Mouse (Mus musculus): ENCODE measurements around the gene Tbx6. TPM values are rescaled to one million over a fixed set of nuclear protein-coding genes. Genes with fewer than 3 reads are reported as not detected.
A peak's percentile ranks its signal among the peaks of the same experiment; 100 is the strongest.

The Tbx6 gene
- polyA plus RNA-seq, 1 experiment: 1.7 TPM

GRCm38 (mm10) chr7:126809723-126810369, 28.6 kb downstream of the Tbx6 start:
- peaks cover 5% of the 10 kb centered on the region for H3K4me1 ChIP-seq (ENCODE audit: control insufficient read depth, insufficient read depth, low read length)
- TF ChIP-seq CTCF (IDR thresholded peaks at IDR 0.05; ENCODE audit: low read depth, low read length) (no peak), EP300 (IDR thresholded peaks at IDR 0.05; ENCODE audit: insufficient read depth, low read depth, low read length) (no peak), POLR2A (IDR thresholded peaks at IDR 0.05; ENCODE audit: insufficient read depth, low read length) (no peak)
- no peaks in the 10 kb centered on the region for H3K27me3 ChIP-seq (ENCODE audit: control insufficient read depth, insufficient read depth, low read length, poor library complexity, severe bottlenecking)
- H3K27ac ChIP-seq (ENCODE audit: insufficient read depth, low read length): no peak overlapping the region; the same call in 1 of the 2 replicates
- no peaks in the 10 kb centered on the region for H3K36me3 ChIP-seq (ENCODE audit: control insufficient read depth, insufficient read depth, low read length, poor library complexity, severe bottlenecking)
- no peaks in the 10 kb centered on the region for H3K9me3 ChIP-seq (replicated peaks; ENCODE audit: control insufficient read depth, insufficient read depth, low read length, poor library complexity, severe bottlenecking)
- H3K4me3 ChIP-seq (ENCODE audit: low read depth, low read length): no peak overlapping the region
- peak overlapping the region; percentile 71 for H3K9ac ChIP-seq (ENCODE audit: low read depth, poor library complexity, severe bottlenecking)

GRCm38 (mm10) chr7:126815726-126816222, 34.5 kb downstream of the Tbx6 start:
- Histone ChIP-seq H3K4me1 (ENCODE audit: control insufficient read depth, insufficient read depth, low read length) (peaks cover 7% of the 10 kb centered on the region), H3K27me3 (ENCODE audit: control insufficient read depth, insufficient read depth, low read length, poor library complexity, severe bottlenecking) (no peaks in the 10 kb centered on the region), H3K4me3 (ENCODE audit: low read depth, low read length) (no peak overlapping the region), H3K9me3 (replicated peaks; ENCODE audit: control insufficient read depth, insufficient read depth, low read length, poor library complexity, severe bottlenecking) (no peaks in the 10 kb centered on the region), H3K27ac (ENCODE audit: insufficient read depth, low read length) (no peak overlapping the region), H3K36me3 (ENCODE audit: control insufficient read depth, insufficient read depth, low read length, poor library complexity, severe bottlenecking) (no peaks in the 10 kb centered on the region), H3K9ac (ENCODE audit: low read depth, poor library complexity, severe bottlenecking) (no peak overlapping the region)
- TF ChIP-seq EP300 (IDR thresholded peaks at IDR 0.05; ENCODE audit: insufficient read depth, low read depth, low read length) (no peak), POLR2A (IDR thresholded peaks at IDR 0.05; ENCODE audit: insufficient read depth, low read length) (no peak), CTCF (IDR thresholded peaks at IDR 0.05; ENCODE audit: low read depth, low read length) (no peak)

GRCm38 (mm10) chr7:126816494-126816893, 35.2 kb downstream of the Tbx6 start:
- Histone ChIP-seq H3K27me3 (ENCODE audit: control insufficient read depth, insufficient read depth, low read length, poor library complexity, severe bottlenecking) (no peaks in the 10 kb centered on the region), H3K27ac (ENCODE audit: insufficient read depth, low read length) (no peak overlapping the region), H3K4me3 (ENCODE audit: low read depth, low read length) (no peak overlapping the region), H3K4me1 (ENCODE audit: control insufficient read depth, insufficient read depth, low read length) (peaks cover 7% of the 10 kb centered on the region), H3K36me3 (ENCODE audit: control insufficient read depth, insufficient read depth, low read length, poor library complexity, severe bottlenecking) (no peaks in the 10 kb centered on the region), H3K9me3 (replicated peaks; ENCODE audit: control insufficient read depth, insufficient read depth, low read length, poor library complexity, severe bottlenecking) (no peaks in the 10 kb centered on the region), H3K9ac (ENCODE audit: low read depth, poor library complexity, severe bottlenecking) (no peak overlapping the region)
- no peak for TF ChIP-seq POLR2A (IDR thresholded peaks at IDR 0.05; ENCODE audit: insufficient read depth, low read length)

GRCm38 (mm10) chr7:126817595-126817994, 36.3 kb downstream of the Tbx6 start:
- TF ChIP-seq POLR2A (IDR thresholded peaks at IDR 0.05; ENCODE audit: insufficient read depth, low read length): no peak
- no peak for TF ChIP-seq EP300 (IDR thresholded peaks at IDR 0.05; ENCODE audit: insufficient read depth, low read depth, low read length)
- TF ChIP-seq CTCF (IDR thresholded peaks at IDR 0.05; ENCODE audit: low read depth, low read length): no peak
- H3K36me3 ChIP-seq (ENCODE audit: control insufficient read depth, insufficient read depth, low read length, poor library complexity, severe bottlenecking): no peaks in the 10 kb centered on the region
- no peaks in the 10 kb centered on the region for H3K9me3 ChIP-seq (replicated peaks; ENCODE audit: control insufficient read depth, insufficient read depth, low read length, poor library complexity, severe bottlenecking)
- H3K9ac ChIP-seq (ENCODE audit: low read depth, poor library complexity, severe bottlenecking): no peak overlapping the region
- H3K4me1 ChIP-seq (ENCODE audit: control insufficient read depth, insufficient read depth, low read length): peaks cover 12% of the 10 kb centered on the region
- no peak overlapping the region for H3K4me3 ChIP-seq (ENCODE audit: low read depth, low read length)
- H3K27me3 ChIP-seq (ENCODE audit: control insufficient read depth, insufficient read depth, low read length, poor library complexity, severe bottlenecking): no peaks in the 10 kb centered on the region
- H3K27ac ChIP-seq (ENCODE audit: insufficient read depth, low read length): no peak overlapping the region

GRCm38 (mm10) chr7:126818818-126819217, 37.5 kb downstream of the Tbx6 start:
- TF ChIP-seq EP300 (IDR thresholded peaks at IDR 0.05; ENCODE audit: insufficient read depth, low read depth, low read length) (no peak), POLR2A (IDR thresholded peaks at IDR 0.05; ENCODE audit: insufficient read depth, low read length) (no peak), CTCF (IDR thresholded peaks at IDR 0.05; ENCODE audit: low read depth, low read length) (no peak)
- H3K4me1 ChIP-seq (ENCODE audit: control insufficient read depth, insufficient read depth, low read length): peaks cover 13% of the 10 kb centered on the region
- H3K9ac ChIP-seq (ENCODE audit: low read depth, poor library complexity, severe bottlenecking): no peak overlapping the region
- H3K36me3 ChIP-seq (ENCODE audit: control insufficient read depth, insufficient read depth, low read length, poor library complexity, severe bottlenecking): no peaks in the 10 kb centered on the region
- no peaks in the 10 kb centered on the region for H3K27me3 ChIP-seq (ENCODE audit: control insufficient read depth, insufficient read depth, low read length, poor library complexity, severe bottlenecking)
- H3K27ac ChIP-seq (ENCODE audit: insufficient read depth, low read length): no peak overlapping the region
- H3K4me3 ChIP-seq (ENCODE audit: low read depth, low read length): no peak overlapping the region
- no peaks in the 10 kb centered on the region for H3K9me3 ChIP-seq (replicated peaks; ENCODE audit: control insufficient read depth, insufficient read depth, low read length, poor library complexity, severe bottlenecking)

- Histone ChIP-seq H3K36me3 (ENCODE audit: control insufficient read depth, insufficient read depth, low read length, poor library complexity, severe bottlenecking) (no peaks in the 10 kb centered on the region), H3K4me3 (ENCODE audit: low read depth, low read length) (no peak overlapping the region), H3K27ac (ENCODE audit: insufficient read depth, low read length) (no peak overlapping the region), H3K27me3 (ENCODE audit: control insufficient read depth, insufficient read depth, low read length, poor library complexity, severe bottlenecking) (no peaks in the 10 kb centered on the region), H3K4me1 (ENCODE audit: control insufficient read depth, insufficient read depth, low read length) (peaks cover 10% of the 10 kb centered on the region), H3K9ac (ENCODE audit: low read depth, poor library complexity, severe bottlenecking) (no peak overlapping the region), H3K9me3 (replicated peaks; ENCODE audit: control insufficient read depth, insufficient read depth, low read length, poor library complexity, severe bottlenecking) (no peaks in the 10 kb centered on the region)
- peak; percentile 33; the same call in 1 of the 2 replicates for TF ChIP-seq EP300 (IDR thresholded peaks at IDR 0.05; ENCODE audit: insufficient read depth, low read depth, low read length)
- no peak for TF ChIP-seq POLR2A (IDR thresholded peaks at IDR 0.05; ENCODE audit: insufficient read depth, low read length)
- TF ChIP-seq CTCF (IDR thresholded peaks at IDR 0.05; ENCODE audit: low read depth, low read length): peak; percentile 99
Measured at GRCm38 (mm10) chr7:126821835-126822511, 40.7 kb downstream of the Tbx6 start.

Data from ES-Bruce4 (cell line).